Mouse (Mus musculus) spleen, adult 2 months (tissue): ENCODE measurements around the gene Gadl1.

Experiments used
- CTCF ChIP-seq: fragments of 200-500 bp; IDR thresholded peaks from 2 replicates; pipeline ENCODE4 v1.5.1; 2011; ENCODE audit warnings: mild to moderate bottlenecking, inconsistent platforms; ENCODE audit not compliant: insufficient read depth, insufficient read length, insufficient replicate concordance; ENCODE audit errors: extremely low read depth
- POLR2A ChIP-seq: fragments of 200-500 bp; IDR thresholded peaks from 2 replicates; pipeline ENCODE4 v1.6.1; 2011; ENCODE audit warnings: low read depth, low read length, inconsistent platforms

- TF ChIP-seq CTCF (no peak), POLR2A (no peak)
These were observed 190.3 kb downstream of the Gadl1 start for GRCm38 (mm10) chr9:116099596-116099993.
